19 mouse cellular contexts compared by ENCODE assay signal in genomic region chr3:85880068-85880467, GRCm38 (mm10). TPM values are rescaled to one million over a fixed set of nuclear protein-coding genes. Genes with fewer than 3 reads are reported as not detected.
"Had no signal": no experiment of that assay in that cellular context is flagged by ENCODE, and none has a peak within 500 bp of the region (broad histone marks: within the 10 kb centered on the region; RNA-seq: fewer than 3 reads in every experiment).

No protein-coding gene starts in this region.

- H3K9ac ChIP-seq: forebrain, postnatal 0 days; heart, embryonic 13.5 days; heart, embryonic 15.5 days; hindbrain, embryonic 13.5 days; hindbrain, embryonic 15.5 days; intestine, embryonic 15.5 days; limb, embryonic 13.5 days; limb, embryonic 15.5 days had no signal

- H3K4me3 ChIP-seq: heart, embryonic 13.5 days; heart, embryonic 15.5 days; hindbrain, embryonic 13.5 days; hindbrain, embryonic 15.5 days; intestine, embryonic 15.5 days; layer of hippocampus, adult 2 months; left cerebral cortex, adult 2 months; limb, embryonic 13.5 days; limb, embryonic 15.5 days had no signal

- H3K9me3 ChIP-seq: heart, embryonic 13.5 days; heart, embryonic 15.5 days; hindbrain, embryonic 13.5 days; hindbrain, embryonic 15.5 days; intestine, embryonic 15.5 days; limb, embryonic 13.5 days; limb, embryonic 15.5 days had no signal

- H3K27ac ChIP-seq: hindbrain, embryonic 13.5 days; hindbrain, embryonic 15.5 days; intestine, embryonic 15.5 days; layer of hippocampus, adult 2 months; left cerebral cortex, adult 2 months; limb, embryonic 13.5 days; limb, embryonic 15.5 days had no signal

- H3K4me1 ChIP-seq: hindbrain, embryonic 13.5 days; hindbrain, embryonic 15.5 days; intestine, embryonic 15.5 days; limb, embryonic 13.5 days; limb, embryonic 15.5 days had no signal

- DNase-seq: forebrain, postnatal 0 days; gastrocnemius, postnatal 14 days; heart, postnatal 14 days; heart, postnatal 36 days; kidney, adult 18-20 months; kidney, adult 8-10 months; left cerebral cortex, postnatal 4 days had no signal

- H3K4me2 ChIP-seq: heart, embryonic 11.5 days; heart, embryonic 13.5 days; heart, embryonic 15.5 days; hindbrain, embryonic 13.5 days; hindbrain, embryonic 15.5 days; intestine, embryonic 15.5 days; limb, embryonic 13.5 days; limb, embryonic 15.5 days had no signal

- H3K27me3 ChIP-seq: heart, embryonic 13.5 days; heart, embryonic 15.5 days; hindbrain, embryonic 13.5 days; hindbrain, embryonic 15.5 days; intestine, embryonic 15.5 days; limb, embryonic 13.5 days; limb, embryonic 15.5 days had no signal

- ATAC-seq: forebrain, postnatal 0 days; inflammation-experienced regulatory T-cells, adult 6 months had no signal

- H3K36me3 ChIP-seq: heart, embryonic 13.5 days; heart, embryonic 15.5 days; hindbrain, embryonic 13.5 days; hindbrain, embryonic 15.5 days; intestine, embryonic 15.5 days; limb, embryonic 13.5 days; limb, embryonic 15.5 days had no signal

RNA-seq across cellular contexts. Expression of gene Gm37240, which starts 7.2 kb away (rescaled TPM):
- total RNA-seq: hematopoietic stem cell, adult 5-6 weeks had no signal
